In the genomic region with DNA sequence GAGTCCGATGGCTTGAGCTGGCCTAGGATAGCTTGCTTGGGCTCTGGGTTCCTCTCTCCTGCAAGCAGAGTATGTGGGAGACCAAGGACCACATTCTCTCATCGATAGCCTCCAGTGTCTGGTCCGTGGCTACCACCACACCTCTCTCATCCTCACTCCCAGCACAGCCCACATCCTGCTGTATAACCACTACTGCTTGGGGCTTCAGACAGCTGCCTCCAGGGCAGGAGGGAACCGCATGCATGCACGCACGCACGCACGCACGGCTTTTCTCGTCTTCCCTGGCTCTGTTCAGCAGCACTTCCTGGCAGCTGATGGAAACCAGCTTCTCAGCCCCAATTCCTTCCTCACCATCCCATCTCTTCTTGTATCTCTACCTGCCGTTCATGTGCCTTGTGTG, we compare ENCODE assay signal across 25 mouse cellular contexts. TPM values are rescaled to one million over a fixed set of nuclear protein-coding genes. Genes with fewer than 3 reads are reported as not detected.
DNase-seq lines count a peak whose midpoint lies in the region; ATAC-seq lines count a peak whose summit lies in the region.
"Had no signal": no experiment of that assay in that cellular context is flagged by ENCODE, and none has a peak within 500 bp of the region (broad histone marks: within the 10 kb centered on the region; RNA-seq: fewer than 3 reads in every experiment).

No protein-coding gene starts in this region.

- H3K36me3 ChIP-seq in heart, embryonic 16.5 days (ENCODE audit: control insufficient read depth, insufficient read depth) = no peaks in the 10 kb centered on the region
- H3K36me3 ChIP-seq: hindbrain, embryonic 12.5 days; liver, embryonic 12.5 days; lung, embryonic 15.5 days; midbrain, embryonic 13.5 days; neural tube, embryonic 15.5 days had no signal

- DNase-seq in heart, adult 11 months = no peak
- DNase-seq in thymus, adult 18-20 months = peak; percentile 27 to 62
- no peak for DNase-seq in adrenal gland, postnatal 14 days
- DNase-seq in ovary, postnatal 14 days (ENCODE audit: low spot score) = no peak
- DNase-seq in gastrocnemius, postnatal 14 days = no peak
- DNase-seq in cerebellum, adult 11 months = no peak
- DNase-seq: adrenal gland, adult 2 months; forebrain, postnatal 0 days; heart, postnatal 14 days; kidney, adult 8-10 months; kidney, postnatal 25 days had no signal

- H3K27ac ChIP-seq in heart, embryonic 16.5 days (ENCODE audit: low read length) = no peak overlapping the region
- H3K27ac ChIP-seq: hindbrain, embryonic 12.5 days; liver, embryonic 12.5 days; lung, embryonic 15.5 days; macrophage; midbrain, embryonic 13.5 days; neural tube, embryonic 15.5 days had no signal

- H3K9me3 ChIP-seq in heart, embryonic 16.5 days (replicated peaks; ENCODE audit: control insufficient read depth, low read length) = no peaks in the 10 kb centered on the region
- H3K9me3 ChIP-seq: hindbrain, embryonic 12.5 days; liver, embryonic 12.5 days; lung, embryonic 15.5 days; midbrain, embryonic 13.5 days; neural tube, embryonic 15.5 days had no signal

- no peak overlapping the region for H3K4me3 ChIP-seq in heart, embryonic 16.5 days (ENCODE audit: low read length)
- H3K4me3 ChIP-seq: hindbrain, embryonic 12.5 days; liver, embryonic 12.5 days; lung, embryonic 15.5 days; midbrain, embryonic 13.5 days; neural tube, embryonic 15.5 days had no signal

- 0 out of 2 replicates have a peak, but pooled peaks have one; percentile 41 for ATAC-seq in heart, embryonic 16.5 days (replicated peaks; ENCODE audit: extremely low read depth, insufficient read depth, low FRiP score)
- ATAC-seq in granulocyte monocyte progenitor cell, adult 5-6 weeks (replicated peaks; ENCODE audit: poor library complexity, severe bottlenecking) = peak; percentile 17; the same call in 1 of the 2 replicates
- ATAC-seq: forebrain, postnatal 0 days; liver, embryonic 12.5 days; midbrain, embryonic 13.5 days had no signal

- no peaks in the 10 kb centered on the region for H3K4me1 ChIP-seq in heart, embryonic 16.5 days (ENCODE audit: control insufficient read depth, insufficient read depth, low read length)
- H3K4me1 ChIP-seq: hindbrain, embryonic 12.5 days; liver, embryonic 12.5 days; lung, embryonic 15.5 days; midbrain, embryonic 13.5 days; neural tube, embryonic 15.5 days had no signal

- H3K27me3 ChIP-seq in heart, embryonic 16.5 days (ENCODE audit: control insufficient read depth, insufficient read depth, low read length) = no peaks in the 10 kb centered on the region
- H3K27me3 ChIP-seq: hindbrain, embryonic 12.5 days; lung, embryonic 15.5 days; midbrain, embryonic 13.5 days; neural tube, embryonic 15.5 days had no signal

- 56% methylated on average over 11 of the region's 11 CpGs for WGBS in heart, embryonic 16.5 days

- no peak overlapping the region for H3K9ac ChIP-seq in heart, embryonic 16.5 days (ENCODE audit: low read length)
- H3K9ac ChIP-seq: forebrain, postnatal 0 days; hindbrain, embryonic 12.5 days; liver, embryonic 12.5 days; lung, embryonic 15.5 days; midbrain, embryonic 13.5 days; neural tube, embryonic 15.5 days had no signal

- intact Hi-C loops in gastrocnemius, postnatal 14 days (cut with DNase I; ENCODE audit: low total_unique reads) = no loop called here

- no peak overlapping the region for H3K4me2 ChIP-seq in heart, embryonic 16.5 days (ENCODE audit: low read depth, low read length)
- H3K4me2 ChIP-seq: heart, embryonic 11.5 days; hindbrain, embryonic 12.5 days; liver, embryonic 12.5 days; lung, embryonic 15.5 days; midbrain, embryonic 13.5 days; neural tube, embryonic 15.5 days had no signal

RNA-seq across cellular contexts. Expression of gene Cd3e, which starts 11.3 kb away (rescaled TPM):
- 25.0 and 71.7 TPM in 2 replicates for polyA plus RNA-seq in heart, embryonic 16.5 days (2015; fragmentation: Nextera tagmentation; extraction: Ambion mirVana)
- not detected in 2 replicates for total RNA-seq in granulocyte monocyte progenitor cell, adult 5-6 weeks (2014; fragmentation: Nextera tagmentation)
- total RNA-seq in granulocyte monocyte progenitor cell, adult 5-6 weeks (2017) = not detected in 2 replicates
- total RNA-seq in adrenal gland, postnatal 14 days (2021) = 1.8 and 19.1 TPM in 2 replicates
- not detected for total RNA-seq in gastrocnemius, postnatal 14 days (2021)
- total RNA-seq: forebrain, postnatal 0 days had no signal
- polyA plus RNA-seq: brain, embryonic 14.5 days; forebrain, postnatal 0 days; heart, embryonic 11.5 days; hindbrain, embryonic 12.5 days; limb, embryonic 11.5 days; liver, embryonic 12.5 days; macrophage; midbrain, embryonic 13.5 days had no signal

RNA-seq across cellular contexts. Expression of gene Cd3d, which starts 16.6 kb away (rescaled TPM):
- 11.7 and 30.7 TPM in 2 replicates for polyA plus RNA-seq in heart, embryonic 16.5 days (2015; fragmentation: Nextera tagmentation; extraction: Ambion mirVana)
- not detected in 2 replicates for total RNA-seq in granulocyte monocyte progenitor cell, adult 5-6 weeks (2014; fragmentation: Nextera tagmentation)
- total RNA-seq in granulocyte monocyte progenitor cell, adult 5-6 weeks (2017) = 0.21 TPM in 1 of 2 replicates, not detected in the other
- 1.5 and 12.5 TPM in 2 replicates for total RNA-seq in adrenal gland, postnatal 14 days (2021)
- total RNA-seq in gastrocnemius, postnatal 14 days (2021) = under 1 TPM in 1 of 2 experiments, not detected in 1; 0.33 TPM
- total RNA-seq: forebrain, postnatal 0 days; left cerebral cortex, adult 8-10 months had no signal
- polyA plus RNA-seq: brain, embryonic 14.5 days; embryonic facial prominence, embryonic 14.5 days; forebrain, postnatal 0 days; heart, embryonic 11.5 days; hindbrain, embryonic 12.5 days; intestine, embryonic 14.5 days; limb, embryonic 11.5 days; liver, embryonic 12.5 days; midbrain, embryonic 13.5 days; neural tube, embryonic 15.5 days had no signal

RNA-seq across cellular contexts. Expression of gene Cd3g, which starts 17.9 kb away (rescaled TPM):
- 37.6 and 99.6 TPM in 2 replicates for polyA plus RNA-seq in heart, embryonic 16.5 days (2015; fragmentation: Nextera tagmentation; extraction: Ambion mirVana)
- not detected in 2 replicates for total RNA-seq in granulocyte monocyte progenitor cell, adult 5-6 weeks (2014; fragmentation: Nextera tagmentation)
- not detected in 2 replicates for total RNA-seq in granulocyte monocyte progenitor cell, adult 5-6 weeks (2017)
- total RNA-seq in adrenal gland, postnatal 14 days (2021) = 2.2 and 14.5 TPM in 2 replicates
- under 1 TPM in 1 of 2 experiments, not detected in 1; 0.13 TPM for total RNA-seq in gastrocnemius, postnatal 14 days (2021)
- total RNA-seq: forebrain, postnatal 0 days; left cerebral cortex, adult 8-10 months had no signal
- polyA plus RNA-seq: adrenal gland, adult 2 months; brain, embryonic 14.5 days; forebrain, postnatal 0 days; heart, embryonic 11.5 days; hindbrain, embryonic 12.5 days; liver, embryonic 12.5 days; midbrain, embryonic 13.5 days; neural tube, embryonic 15.5 days had no signal

RNA-seq across cellular contexts. Expression of gene Ube4a, which starts 32.7 kb away (rescaled TPM):
- 16.8 and 17.7 TPM in 2 replicates for polyA plus RNA-seq in heart, embryonic 16.5 days (2015; fragmentation: Nextera tagmentation; extraction: Ambion mirVana)
- total RNA-seq in granulocyte monocyte progenitor cell, adult 5-6 weeks (2014; fragmentation: Nextera tagmentation) = 37.9 and 49.8 TPM in 2 replicates
- total RNA-seq in granulocyte monocyte progenitor cell, adult 5-6 weeks (2017) = 25.6 and 28.5 TPM in 2 replicates
- 89.5 and 100 TPM in 2 replicates for total RNA-seq in adrenal gland, postnatal 14 days (2021)
- total RNA-seq in gastrocnemius, postnatal 14 days (2021) = 10 to 100 TPM; 31.9 to 36.4 TPM

RNA-seq across cellular contexts. Expression of gene Mpzl2, which starts 41.5 kb away (rescaled TPM):
- polyA plus RNA-seq in heart, embryonic 16.5 days (2015; fragmentation: Nextera tagmentation; extraction: Ambion mirVana) = 4.2 and 6.1 TPM in 2 replicates
- total RNA-seq in granulocyte monocyte progenitor cell, adult 5-6 weeks (2014; fragmentation: Nextera tagmentation) = not detected in 2 replicates
- total RNA-seq in granulocyte monocyte progenitor cell, adult 5-6 weeks (2017) = not detected in 2 replicates
- total RNA-seq in adrenal gland, postnatal 14 days (2021) = 13.0 and 15.3 TPM in 2 replicates
- total RNA-seq in gastrocnemius, postnatal 14 days (2021) = under 1 TPM; 0.11 to 0.27 TPM
- polyA plus RNA-seq: macrophage had no signal

Comparison
In these comparisons a context has a peak if more than half of its experiments do, and no peak if none do; other contexts are left out.
1. DNase-seq: peak in thymus, adult 18-20 months (2 of 2); none in heart, adult 11 months (single experiment), adrenal gland, postnatal 14 days (single experiment), ovary, postnatal 14 days (single experiment), gastrocnemius, postnatal 14 days (single experiment) and cerebellum, adult 11 months (single experiment).